Mouse (Mus musculus): ENCODE results near the gene Fmnl3. TPM values are rescaled to one million over a fixed set of nuclear protein-coding genes. Genes with fewer than 3 reads are reported as not detected.

Fmnl3 gene
- polyA plus RNA-seq, 1 experiment from 2014 or later = 29.3 TPM

GRCm38 (mm10) chr15:99294287-99294686 is 76.0 kb downstream of the Fmnl3 start:
- H3K9me3 ChIP-seq (ENCODE audit: control insufficient read depth, low read length) = no peaks in the 10 kb centered on the region
- peak overlapping the region; percentile 62 for H3K4me2 ChIP-seq (ENCODE audit: low read depth, low read length)
- WGBS = 12% methylated on average over 16 of the region's 16 CpGs
- H3K27ac ChIP-seq (ENCODE audit: low read length) = peak overlapping the region; percentile 90; the same call in 1 of the 2 replicates
- H3K27me3 ChIP-seq (ENCODE audit: control insufficient read depth, insufficient read depth, low read depth, low read length) = no peaks in the 10 kb centered on the region
- H3K4me3 ChIP-seq (ENCODE audit: low read length) = peak overlapping the region; percentile 77
- no peaks in the 10 kb centered on the region for H3K4me1 ChIP-seq (replicated peaks; ENCODE audit: control insufficient read depth, insufficient read depth, low read length)
- no peaks in the 10 kb centered on the region for H3K36me3 ChIP-seq (ENCODE audit: control insufficient read depth, insufficient read depth, low read length)
- no peak for ATAC-seq (ENCODE audit: low read depth)
- H3K9ac ChIP-seq (ENCODE audit: low read length) = peak overlapping the region; percentile 77

GRCm38 (mm10) chr15:99290586-99290985 is 79.7 kb downstream of the Fmnl3 start:
- H3K9me3 ChIP-seq (ENCODE audit: control insufficient read depth, low read length) = no peaks in the 10 kb centered on the region
- H3K36me3 ChIP-seq (ENCODE audit: control insufficient read depth, insufficient read depth, low read length) = no peaks in the 10 kb centered on the region
- no peak for ATAC-seq (ENCODE audit: low read depth)
- H3K27me3 ChIP-seq (ENCODE audit: control insufficient read depth, insufficient read depth, low read depth, low read length) = no peaks in the 10 kb centered on the region
- no peak overlapping the region for H3K27ac ChIP-seq (ENCODE audit: low read length)
- H3K9ac ChIP-seq (ENCODE audit: low read length) = no peak overlapping the region
- 70% methylated on average over 11 of the region's 11 CpGs for WGBS
- H3K4me1 ChIP-seq (replicated peaks; ENCODE audit: control insufficient read depth, insufficient read depth, low read length) = no peaks in the 10 kb centered on the region
- no peak overlapping the region for H3K4me3 ChIP-seq (ENCODE audit: low read length)
- no peak overlapping the region for H3K4me2 ChIP-seq (ENCODE audit: low read depth, low read length)

DNA sequence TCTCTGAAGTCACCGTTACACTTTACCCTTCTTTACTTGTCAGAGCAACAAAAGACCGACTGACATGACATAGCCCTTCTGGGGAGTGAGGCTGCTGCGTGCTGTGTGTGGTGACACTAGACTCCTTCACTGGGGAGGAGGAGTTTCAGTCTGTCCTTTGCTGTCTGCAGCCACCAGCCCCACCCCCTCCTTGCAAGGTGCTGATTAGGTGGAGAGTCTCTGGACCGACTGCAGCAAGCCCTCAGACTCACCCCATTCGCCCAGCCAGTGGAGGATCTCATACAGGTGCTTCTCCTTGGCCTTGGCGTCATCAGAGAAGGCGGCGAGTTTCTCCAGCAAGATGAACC is 85.1 kb downstream of the Fmnl3 start:
- Histone ChIP-seq H3K27ac (ENCODE audit: low read length) (no peak overlapping the region), H3K4me1 (replicated peaks; ENCODE audit: control insufficient read depth, insufficient read depth, low read length) (no peaks in the 10 kb centered on the region), H3K27me3 (ENCODE audit: control insufficient read depth, insufficient read depth, low read depth, low read length) (no peaks in the 10 kb centered on the region), H3K9me3 (ENCODE audit: control insufficient read depth, low read length) (no peaks in the 10 kb centered on the region), H3K4me3 (ENCODE audit: low read length) (no peak overlapping the region), H3K4me2 (ENCODE audit: low read depth, low read length) (no peak overlapping the region), H3K9ac (ENCODE audit: low read length) (no peak overlapping the region), H3K36me3 (ENCODE audit: control insufficient read depth, insufficient read depth, low read length) (no peaks in the 10 kb centered on the region)
- WGBS = 36% methylated on average over 8 of the region's 8 CpGs
- no peak for ATAC-seq (ENCODE audit: low read depth)

DNA sequence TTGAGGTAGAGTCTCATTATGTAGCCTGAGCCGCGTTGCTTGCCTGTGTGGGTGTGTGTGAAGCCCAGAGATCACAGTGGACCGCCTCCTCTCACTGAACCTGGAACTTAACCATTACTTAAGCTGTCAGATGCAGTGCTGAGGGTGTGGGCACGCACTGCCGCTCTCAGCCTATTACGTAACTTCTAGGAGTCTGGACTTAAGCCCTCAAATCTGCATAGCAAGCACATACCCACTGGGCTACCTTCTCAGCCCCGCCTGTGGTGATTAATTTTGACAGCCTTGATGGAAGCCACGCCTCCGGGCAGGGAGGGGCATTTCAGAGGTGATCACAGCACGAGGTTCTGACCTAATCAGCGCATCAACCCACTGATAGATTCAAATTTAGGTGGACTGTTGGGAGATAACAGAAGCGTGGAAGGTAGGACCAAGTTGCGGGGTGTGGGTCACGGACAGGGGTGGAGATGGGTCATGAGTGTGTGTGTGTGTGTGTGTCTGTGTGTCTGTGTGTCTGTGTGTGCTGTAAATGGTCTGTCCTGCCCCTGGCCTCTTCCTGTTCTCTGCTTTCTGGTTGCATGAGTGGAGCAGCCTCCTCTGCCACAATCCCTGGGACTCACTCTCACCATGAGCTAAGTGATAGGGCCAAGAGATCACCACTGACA is 85.6 kb downstream of the Fmnl3 start:
- Histone ChIP-seq H3K9me3 (ENCODE audit: control insufficient read depth, low read length) (no peaks in the 10 kb centered on the region), H3K4me1 (replicated peaks; ENCODE audit: control insufficient read depth, insufficient read depth, low read length) (no peaks in the 10 kb centered on the region), H3K36me3 (ENCODE audit: control insufficient read depth, insufficient read depth, low read length) (no peaks in the 10 kb centered on the region), H3K27ac (ENCODE audit: low read length) (no peak overlapping the region), H3K9ac (ENCODE audit: low read length) (no peak overlapping the region), H3K4me2 (ENCODE audit: low read depth, low read length) (no peak overlapping the region), H3K4me3 (ENCODE audit: low read length) (no peak overlapping the region), H3K27me3 (ENCODE audit: control insufficient read depth, insufficient read depth, low read depth, low read length) (no peaks in the 10 kb centered on the region)
- 27% methylated on average over 14 of the region's 14 CpGs for WGBS
- peak; percentile 73 for ATAC-seq (ENCODE audit: low read depth)

DNA sequence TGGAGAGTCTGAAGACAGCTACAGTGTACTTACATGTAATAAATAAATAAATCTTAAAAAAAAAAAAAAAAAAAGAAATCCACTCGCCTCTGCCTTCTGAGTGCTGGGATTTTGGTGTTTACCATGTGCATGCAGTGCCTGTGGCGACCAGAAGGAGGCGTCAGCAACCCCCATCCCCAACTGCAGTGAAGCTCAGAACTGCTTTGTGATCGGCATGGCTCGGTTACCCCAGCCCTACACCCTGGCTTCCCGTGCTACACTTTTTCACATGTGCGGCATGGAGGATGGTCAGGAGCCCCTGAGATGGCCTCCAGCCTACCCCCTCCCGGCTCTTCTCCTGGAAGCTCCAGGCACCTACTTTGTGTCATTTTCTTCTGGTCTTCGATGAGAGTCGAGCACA is 86.8 kb downstream of the Fmnl3 start:
- H3K36me3 ChIP-seq (ENCODE audit: control insufficient read depth, insufficient read depth, low read length) = no peaks in the 10 kb centered on the region
- WGBS = 55% methylated on average over 10 of the region's 10 CpGs
- no peak overlapping the region for H3K4me3 ChIP-seq (ENCODE audit: low read length)
- no peak for ATAC-seq (ENCODE audit: low read depth)
- no peak overlapping the region for H3K27ac ChIP-seq (ENCODE audit: low read length)
- H3K27me3 ChIP-seq (ENCODE audit: control insufficient read depth, insufficient read depth, low read depth, low read length) = no peaks in the 10 kb centered on the region
- no peak overlapping the region for H3K9ac ChIP-seq (ENCODE audit: low read length)
- H3K4me1 ChIP-seq (replicated peaks; ENCODE audit: control insufficient read depth, insufficient read depth, low read length) = no peaks in the 10 kb centered on the region
- no peaks in the 10 kb centered on the region for H3K9me3 ChIP-seq (ENCODE audit: control insufficient read depth, low read length)
- H3K4me2 ChIP-seq (ENCODE audit: low read depth, low read length) = no peak overlapping the region

DNA sequence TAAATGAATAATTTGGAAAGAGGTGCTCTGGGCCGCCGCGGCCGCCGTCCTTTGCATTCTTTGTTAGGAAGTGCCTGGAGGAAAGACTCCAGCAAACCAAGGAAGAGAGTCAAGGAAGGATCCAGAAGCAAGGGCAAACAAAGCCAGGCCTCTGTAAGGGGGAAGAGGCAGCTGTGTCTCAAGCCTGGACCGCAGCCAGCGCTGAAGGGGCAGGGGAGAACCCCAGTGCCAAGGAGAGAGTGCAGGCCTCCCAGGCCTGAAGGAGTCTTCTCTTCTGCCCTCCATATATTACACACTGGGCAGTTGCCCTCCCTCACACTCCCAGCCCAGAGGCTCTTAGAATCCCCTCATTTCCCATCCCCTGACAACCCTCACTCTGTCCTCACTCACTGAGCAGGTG is 92.0 kb downstream of the Fmnl3 start:
- Histone ChIP-seq H3K9ac (ENCODE audit: low read length) (no peak overlapping the region), H3K4me1 (replicated peaks; ENCODE audit: control insufficient read depth, insufficient read depth, low read length) (no peaks in the 10 kb centered on the region; the same call in 1 of the 2 replicates), H3K4me3 (ENCODE audit: low read length) (no peak overlapping the region), H3K27me3 (ENCODE audit: control insufficient read depth, insufficient read depth, low read depth, low read length) (no peaks in the 10 kb centered on the region), H3K27ac (ENCODE audit: low read length) (no peak overlapping the region), H3K4me2 (ENCODE audit: low read depth, low read length) (no peak overlapping the region), H3K36me3 (ENCODE audit: control insufficient read depth, insufficient read depth, low read length) (no peaks in the 10 kb centered on the region), H3K9me3 (ENCODE audit: control insufficient read depth, low read length) (no peaks in the 10 kb centered on the region)
- WGBS = 60% methylated on average over 7 of the region's 7 CpGs
- ATAC-seq (ENCODE audit: low read depth) = no peak

- Histone ChIP-seq H3K9ac (ENCODE audit: low read length) (no peak overlapping the region), H3K4me1 (replicated peaks; ENCODE audit: control insufficient read depth, insufficient read depth, low read length) (no peaks in the 10 kb centered on the region; the same call in 1 of the 2 replicates), H3K4me2 (ENCODE audit: low read depth, low read length) (no peak overlapping the region), H3K27ac (ENCODE audit: low read length) (no peak overlapping the region), H3K4me3 (ENCODE audit: low read length) (no peak overlapping the region), H3K27me3 (ENCODE audit: control insufficient read depth, insufficient read depth, low read depth, low read length) (no peaks in the 10 kb centered on the region), H3K36me3 (ENCODE audit: control insufficient read depth, insufficient read depth, low read length) (no peaks in the 10 kb centered on the region), H3K9me3 (ENCODE audit: control insufficient read depth, low read length) (no peaks in the 10 kb centered on the region)
- no peak for ATAC-seq (ENCODE audit: low read depth)
- WGBS = 77% methylated on average over 8 of the region's 8 CpGs
Measured at GRCm38 (mm10) chr15:99276095-99276494, 94.2 kb downstream of the Fmnl3 start.

Other genes with a start within 250 kb of the Fmnl3 start
- 27.1 and 30.1 TPM in 2 replicates for gene Spats2, start 244.6 kb downstream of the Fmnl3 start, polyA plus RNA-seq (2015; fragmentation: Nextera tagmentation; extraction: Ambion mirVana)
- 0.69 and 0.82 TPM in 2 replicates for gene Kcnh3, start 145.6 kb downstream of the Fmnl3 start, polyA plus RNA-seq (2015; fragmentation: Nextera tagmentation; extraction: Ambion mirVana)
- 131 and 135 TPM in 2 replicates for gene Mcrs1, start 118.5 kb downstream of the Fmnl3 start, polyA plus RNA-seq (2015; fragmentation: Nextera tagmentation; extraction: Ambion mirVana)
- gene Prpf40b, start 75.4 kb downstream of the Fmnl3 start, polyA plus RNA-seq (2015; fragmentation: Nextera tagmentation; extraction: Ambion mirVana) = 54.0 and 55.1 TPM in 2 replicates
- gene Fam186b, start 74.6 kb downstream of the Fmnl3 start, polyA plus RNA-seq (2015; fragmentation: Nextera tagmentation; extraction: Ambion mirVana) = 0.15 and 0.23 TPM in 2 replicates
- 459 and 464 TPM in 2 replicates for gene Tmbim6, start 22.4 kb upstream of the Fmnl3 start, polyA plus RNA-seq (2015; fragmentation: Nextera tagmentation; extraction: Ambion mirVana)
- gene Nckap5l, start 87.3 kb upstream of the Fmnl3 start, polyA plus RNA-seq (2015; fragmentation: Nextera tagmentation; extraction: Ambion mirVana) = 7.5 and 9.5 TPM in 2 replicates
- 13.4 and 13.7 TPM in 2 replicates for gene Bcdin3d, start 104.2 kb upstream of the Fmnl3 start, polyA plus RNA-seq (2015; fragmentation: Nextera tagmentation; extraction: Ambion mirVana)
- 0.93 and 0.94 TPM in 2 replicates for gene Faim2, start 157.7 kb upstream of the Fmnl3 start, polyA plus RNA-seq (2015; fragmentation: Nextera tagmentation; extraction: Ambion mirVana)
- gene Aqp2, start 208.6 kb upstream of the Fmnl3 start, polyA plus RNA-seq (2015; fragmentation: Nextera tagmentation; extraction: Ambion mirVana) = not detected in 2 replicates
- 1.8 and 3.2 TPM in 2 replicates for gene Aqp5, start 220.3 kb upstream of the Fmnl3 start, polyA plus RNA-seq (2015; fragmentation: Nextera tagmentation; extraction: Ambion mirVana)
- not detected in 2 replicates for gene Aqp6, start 230.9 kb upstream of the Fmnl3 start, polyA plus RNA-seq (2015; fragmentation: Nextera tagmentation; extraction: Ambion mirVana)

Measured in lung, embryonic 16.5 days (tissue).